8 mouse cellular contexts compared by ENCODE assay signal in genomic region chr3:122072646-122073571, GRCm38 (mm10). TPM values are rescaled to one million over a fixed set of nuclear protein-coding genes. Genes with fewer than 3 reads are reported as not detected.
A peak's percentile ranks its signal among the peaks of the same experiment; 100 is the strongest.
DNase-seq lines count a peak whose midpoint lies in the region; ATAC-seq and TF ChIP-seq lines count a peak whose summit lies in the region.

No protein-coding gene starts in this region.

- H3K27ac ChIP-seq in left cerebral cortex, adult 2 months: peak overlapping the region; percentile 44
- peak overlapping the region; percentile 16; the same call in 1 of the 2 replicates for H3K27ac ChIP-seq in embryonic facial prominence, embryonic 13.5 days
- H3K27ac ChIP-seq in hindbrain, embryonic 13.5 days: peak overlapping the region; percentile 73; the same call in 1 of the 2 replicates
- peak overlapping the region; percentile 84; the same call in 1 of the 2 replicates for H3K27ac ChIP-seq in limb, embryonic 13.5 days

- H3K9ac ChIP-seq in embryonic facial prominence, embryonic 13.5 days: no peak overlapping the region
- no peak overlapping the region for H3K9ac ChIP-seq in hindbrain, embryonic 13.5 days
- H3K9ac ChIP-seq in limb, embryonic 13.5 days: no peak overlapping the region

- intact Hi-C loops in left cerebral cortex, adult 2 months (cut with DNase I): no loop called here
- intact Hi-C loops in left cerebral cortex, postnatal 25 days (cut with DNase I): no loop called here

- ATAC-seq in embryonic facial prominence, embryonic 13.5 days (ENCODE audit: insufficient number of reproducible peaks, insufficient read depth, low FRiP score, low TSS enrichment, low read depth): no peak
- ATAC-seq in hindbrain, embryonic 13.5 days (ENCODE audit: low FRiP score): 0 out of 2 replicates have a peak, but pooled peaks have one; percentile 41
- peak; percentile 34; the same call in 1 of the 2 replicates for ATAC-seq in limb, embryonic 13.5 days (ENCODE audit: low FRiP score, low read depth)

- no peak for TF ChIP-seq CTCF in left cerebral cortex, adult 2 months (IDR thresholded peaks at IDR 0.05)

- no peaks in the 10 kb centered on the region for H3K27me3 ChIP-seq in embryonic facial prominence, embryonic 13.5 days
- peaks cover 17% of the 10 kb centered on the region for H3K27me3 ChIP-seq in hindbrain, embryonic 13.5 days
- H3K27me3 ChIP-seq in limb, embryonic 13.5 days: no peaks in the 10 kb centered on the region

- H3K9me3 ChIP-seq in embryonic facial prominence, embryonic 13.5 days: no peaks in the 10 kb centered on the region
- H3K9me3 ChIP-seq in hindbrain, embryonic 13.5 days: no peaks in the 10 kb centered on the region
- H3K9me3 ChIP-seq in limb, embryonic 13.5 days: no peaks in the 10 kb centered on the region

- no peak overlapping the region for H3K4me3 ChIP-seq in left cerebral cortex, adult 2 months
- H3K4me3 ChIP-seq in embryonic facial prominence, embryonic 13.5 days: no peak overlapping the region
- H3K4me3 ChIP-seq in hindbrain, embryonic 13.5 days: no peak overlapping the region
- no peak overlapping the region for H3K4me3 ChIP-seq in limb, embryonic 13.5 days

- peaks cover 26% of the 10 kb centered on the region for H3K4me1 ChIP-seq in embryonic facial prominence, embryonic 13.5 days
- H3K4me1 ChIP-seq in hindbrain, embryonic 13.5 days (replicated peaks): peaks cover 25% of the 10 kb centered on the region
- peaks cover 35% of the 10 kb centered on the region for H3K4me1 ChIP-seq in limb, embryonic 13.5 days

- H3K36me3 ChIP-seq in embryonic facial prominence, embryonic 13.5 days: no peaks in the 10 kb centered on the region
- H3K36me3 ChIP-seq in hindbrain, embryonic 13.5 days: no peaks in the 10 kb centered on the region
- H3K36me3 ChIP-seq in limb, embryonic 13.5 days: no peaks in the 10 kb centered on the region

- H3K4me2 ChIP-seq in embryonic facial prominence, embryonic 13.5 days: no peak overlapping the region
- H3K4me2 ChIP-seq in hindbrain, embryonic 13.5 days: no peak overlapping the region
- H3K4me2 ChIP-seq in limb, embryonic 13.5 days (replicated peaks): 0 out of 2 replicates have a peak overlapping the region, but pooled peaks have one; percentile 9

- DNase-seq in left cerebral cortex, adult 2 months (ENCODE audit: extremely low spot score in 1 of 2, low spot score in 2 of 2): no peak
- DNase-seq in left cerebral cortex, postnatal 25 days (ENCODE audit: low spot score in 2 of 2): no peak
- no peak for DNase-seq in urinary bladder, postnatal 36 days (ENCODE audit: low spot score in 2 of 2)
- DNase-seq in cerebellum, adult 11-12 months: no peak
- DNase-seq in adrenal gland, postnatal 25 days: no peak

- WGBS in embryonic facial prominence, embryonic 13.5 days: 51% methylated on average over 11 of the region's 11 CpGs
- 63% methylated on average over 11 of the region's 11 CpGs for WGBS in hindbrain, embryonic 13.5 days
- WGBS in limb, embryonic 13.5 days: 37% methylated on average over 11 of the region's 11 CpGs

RNA-seq across cellular contexts. Expression of gene Abca4, which starts 28.7 kb away (rescaled TPM):
- total RNA-seq in left cerebral cortex, adult 2 months (2021): 1 to 10 TPM; 2.0 to 2.1 TPM
- 1 to 10 TPM; 2.8 to 3.4 TPM for total RNA-seq in left cerebral cortex, postnatal 25 days (2021)
- 0.65 and 0.94 TPM in 2 replicates for polyA plus RNA-seq in embryonic facial prominence, embryonic 13.5 days (2015; fragmentation: Nextera tagmentation; extraction: Ambion mirVana)
- 2.1 and 3.1 TPM in 2 replicates for polyA plus RNA-seq in hindbrain, embryonic 13.5 days (2015; fragmentation: Nextera tagmentation; extraction: Ambion mirVana)
- 0.83 and 1.3 TPM in 2 replicates for polyA plus RNA-seq in limb, embryonic 13.5 days (2015; fragmentation: Nextera tagmentation; extraction: Ambion mirVana)
- 2.1 and 5.1 TPM in 2 replicates for total RNA-seq in adrenal gland, postnatal 25 days (2021)

Comparison
In these comparisons a context has a peak if more than half of its experiments do, and no peak if none do; other contexts are left out.
1. H3K27ac ChIP-seq: peak in every context shown above with its lines; median percentile 84 in limb, embryonic 13.5 days; 73 in hindbrain, embryonic 13.5 days; 44 in left cerebral cortex, adult 2 months; 16 in embryonic facial prominence, embryonic 13.5 days.